Mouse (Mus musculus) natural killer cell, adult 2 months (primary cell): ENCODE measurements around the gene Pagr1a.

Source experiments
- DNase-seq, 2 experiments: peaks; one replicate each; pipeline ENCODE4 v3.0.0; 2022; ENCODE audit warnings: low spot score in 2 of 2

Pagr1a gene

DNA sequence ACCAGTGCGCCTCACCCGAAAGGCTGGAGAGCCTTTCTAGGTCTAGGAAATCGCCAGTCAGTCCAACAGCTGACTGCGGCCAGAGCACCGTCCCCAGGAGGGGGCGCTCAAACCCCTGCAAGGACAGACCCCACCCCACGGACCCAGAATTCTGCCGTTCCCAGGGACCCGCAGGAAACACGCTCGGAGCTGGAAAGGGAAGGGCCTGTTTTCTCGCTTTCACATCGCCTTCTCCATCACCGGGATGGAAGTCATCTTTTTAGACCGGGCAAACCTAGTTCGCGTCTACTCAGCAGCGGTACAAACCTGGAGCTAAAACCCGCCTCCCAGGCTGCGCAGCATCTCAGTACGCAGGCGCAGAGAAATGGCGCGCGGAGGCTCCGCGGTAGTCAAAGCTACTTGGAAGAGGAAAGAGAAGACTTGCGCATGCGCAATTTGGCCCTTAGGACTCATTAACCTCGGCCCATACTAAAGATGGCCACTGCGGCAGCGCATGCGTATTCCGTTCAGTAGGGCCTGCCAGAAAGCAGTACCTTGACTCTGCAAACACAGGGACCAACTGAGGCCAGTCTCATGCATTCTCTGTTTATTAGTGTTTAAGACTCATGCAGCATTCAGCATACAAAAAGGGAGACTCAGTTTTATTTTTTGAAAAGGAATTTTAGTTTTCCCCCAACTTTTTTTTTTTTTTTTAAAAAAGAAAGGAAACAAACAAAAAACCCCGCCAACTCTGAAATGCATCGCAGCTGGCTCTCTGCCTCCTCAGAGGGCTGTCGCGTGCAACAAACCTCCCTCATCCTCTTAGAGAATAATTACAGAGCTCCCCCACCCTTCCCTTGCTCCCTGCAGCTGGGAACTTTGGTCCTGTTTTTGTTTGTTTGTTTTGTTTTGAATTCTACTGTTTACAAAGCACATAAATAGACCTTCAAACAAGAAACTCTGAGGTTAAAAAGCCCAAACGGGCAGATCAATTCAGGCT is at the start of gene Pagr1a:
TSS of gene Pagr1a (minus strand) at position 382 of the 979 bp plus-strand sequence.
- DNase-seq, result peak; percentile 97

DNA sequence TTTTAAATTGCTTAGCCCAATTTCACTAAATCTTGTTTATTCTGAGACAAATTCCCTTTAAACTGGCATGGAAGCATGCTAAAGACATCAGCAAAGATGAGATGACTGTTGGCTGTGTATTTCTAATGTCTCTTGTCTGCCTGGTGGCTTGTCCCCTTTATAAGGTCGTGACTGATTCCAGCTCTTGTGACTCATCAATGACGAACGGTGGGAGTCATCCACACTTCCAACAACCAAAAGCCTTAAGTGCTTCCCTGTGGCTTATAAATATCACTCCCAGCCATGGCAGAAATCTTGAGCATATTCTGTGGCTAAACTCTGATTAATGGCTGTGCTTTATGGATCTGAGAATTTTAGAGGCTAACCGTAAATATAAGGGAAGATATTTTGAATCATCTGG is 49.2 kb upstream of the Pagr1a start:
- no peak for DNase-seq

DNA sequence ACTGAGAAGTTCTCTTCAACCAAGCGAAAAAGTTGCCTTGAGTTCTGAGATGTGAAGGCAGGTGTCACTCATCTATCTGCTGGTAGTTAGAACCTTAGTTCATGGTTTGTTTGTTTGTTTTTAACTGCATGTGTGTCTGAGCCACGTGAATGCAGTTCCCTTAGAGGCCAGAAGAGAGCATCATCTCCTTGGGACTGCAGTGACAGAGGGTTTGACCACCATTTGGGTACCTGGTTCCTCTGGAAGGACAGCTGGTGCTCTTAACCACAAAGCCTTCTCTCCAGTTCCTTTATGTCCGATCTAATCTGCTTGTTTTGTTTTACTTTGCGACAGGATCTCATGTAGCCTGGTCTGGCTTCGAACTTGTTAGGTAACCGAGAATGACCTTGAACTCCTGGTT is 48.4 kb upstream of the Pagr1a start:
- DNase-seq, result no peak

DNA sequence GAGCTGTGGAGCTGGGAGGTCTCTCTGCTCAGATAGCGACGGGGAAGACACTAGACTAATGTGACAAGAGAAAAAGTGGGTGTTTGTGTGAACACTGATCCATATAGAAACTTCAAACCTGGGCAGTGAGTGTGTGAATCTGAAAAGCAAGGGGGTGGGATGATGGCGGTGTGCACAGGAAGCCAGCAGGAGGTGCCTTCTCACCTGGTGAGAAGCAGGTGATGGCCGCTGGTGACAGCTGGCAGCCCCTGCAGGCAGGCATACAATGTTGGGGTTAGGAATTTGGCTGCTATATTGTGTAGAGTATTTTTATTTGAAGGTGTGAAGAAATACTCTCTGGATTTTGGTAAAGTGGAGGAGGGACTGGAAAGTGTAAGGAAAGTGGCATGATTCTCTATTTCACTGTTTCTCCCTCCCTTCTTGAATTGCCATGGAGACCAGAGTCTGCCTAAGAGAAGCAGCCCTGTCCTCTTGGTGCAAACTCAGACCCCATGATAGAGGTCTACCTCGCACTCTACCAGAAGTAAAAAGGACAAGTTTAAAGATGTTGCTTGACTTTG is 38.0 kb upstream of the Pagr1a start:
- DNase-seq, result no peak

DNA sequence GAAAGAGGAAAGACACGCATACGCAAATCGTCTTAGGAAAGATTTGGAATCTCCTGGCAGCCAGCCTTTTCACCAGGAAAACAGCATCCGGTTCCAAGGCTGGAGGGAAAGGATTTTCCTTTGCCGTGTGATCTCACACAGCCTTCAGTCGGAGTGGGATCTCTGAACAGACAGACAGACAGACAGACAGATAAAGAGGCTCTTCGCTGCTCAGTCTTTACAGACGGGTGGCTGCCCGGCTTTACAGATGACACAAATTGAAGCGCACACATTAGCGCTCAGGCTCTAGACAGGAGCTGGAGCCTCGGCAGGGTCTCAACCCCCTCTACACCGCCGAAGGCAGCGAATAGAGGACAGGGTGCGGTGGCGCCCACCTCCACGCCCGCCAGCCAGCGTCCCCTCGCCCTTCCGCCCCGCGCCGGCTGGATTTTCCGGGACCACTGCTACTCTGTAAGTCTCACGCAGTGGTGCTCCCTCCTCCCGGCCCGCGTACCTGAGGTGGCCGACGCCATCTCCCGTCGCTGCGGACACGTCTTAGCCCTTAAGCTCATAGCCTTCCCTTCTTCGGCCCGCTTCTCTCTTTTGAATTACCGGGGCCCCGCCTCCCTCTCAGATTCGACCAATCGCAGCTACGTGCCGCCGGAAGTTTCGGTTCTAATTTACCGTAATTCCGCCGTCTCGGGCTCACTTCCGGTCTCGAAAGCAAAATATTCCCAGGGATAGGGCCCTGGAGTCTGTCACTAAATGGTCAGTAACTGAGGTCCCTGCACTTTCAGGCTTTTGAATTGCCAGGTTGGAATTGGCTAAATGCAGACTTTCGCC is 24.9 kb upstream of the Pagr1a start, which contains the start of gene Kif22:
TSS of gene Kif22 (minus strand) at position 621 of the 822 bp plus-strand sequence.
- peak; percentile 83 for DNase-seq

DNA sequence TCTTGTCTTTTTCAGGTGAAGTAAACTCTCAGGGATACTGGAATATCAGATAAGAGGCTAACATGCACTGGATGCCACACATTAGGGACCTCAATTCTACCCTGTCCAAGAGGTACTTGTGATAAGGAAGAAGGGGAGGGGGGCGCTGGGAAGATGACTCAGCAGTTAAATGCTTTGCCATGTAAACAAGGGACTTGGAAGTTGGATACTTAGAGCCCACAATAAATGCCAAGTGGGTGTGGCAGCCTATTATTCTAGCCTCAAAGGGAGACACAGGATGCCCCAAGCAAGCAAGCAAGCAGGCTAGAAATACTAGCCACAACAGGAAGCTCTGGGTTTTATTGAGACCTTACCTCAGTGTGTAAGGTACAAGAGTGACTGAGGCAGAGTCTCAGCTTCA is 14.1 kb upstream of the Pagr1a start:
- no peak for DNase-seq

DNA sequence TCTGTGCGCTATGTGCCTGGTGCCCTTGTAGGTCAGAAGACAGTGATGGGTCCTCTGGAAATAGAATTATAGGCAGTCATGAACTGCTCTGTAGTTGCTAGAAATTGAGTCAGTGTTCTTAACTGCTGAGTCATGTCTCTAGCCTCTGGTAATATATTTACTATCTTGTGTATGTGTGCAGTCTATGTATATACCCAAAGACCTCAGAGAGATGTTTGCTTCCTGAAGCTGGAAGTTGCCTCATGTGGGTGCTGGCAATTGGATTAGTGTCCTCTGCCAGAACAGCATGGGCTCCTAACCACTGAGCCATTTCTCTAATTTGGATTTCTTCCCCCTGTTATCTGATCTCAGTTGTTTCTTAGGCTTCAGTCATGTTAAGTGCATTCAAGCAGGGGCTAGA is 13.0 kb upstream of the Pagr1a start:
- DNase-seq, result no peak

DNA sequence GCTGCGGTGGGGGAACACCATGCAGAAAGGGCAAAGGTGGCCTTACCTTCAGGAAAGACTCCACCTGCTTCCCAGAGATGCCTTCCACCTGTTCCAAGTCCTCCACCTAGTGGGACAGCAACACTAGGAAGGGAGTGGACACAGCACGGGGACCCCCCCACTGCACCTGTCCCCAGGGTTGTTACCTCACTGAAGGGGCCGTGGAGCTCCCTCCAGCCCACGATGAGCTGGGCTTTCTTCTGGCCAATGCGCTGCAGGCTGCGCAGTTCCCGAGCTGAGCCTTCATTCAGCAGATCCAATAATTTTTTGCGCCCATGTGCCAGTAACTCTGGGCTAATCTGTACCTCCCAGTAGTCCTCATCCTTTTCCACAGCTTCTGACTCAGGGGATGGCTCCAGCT is 10.7 kb upstream of the Pagr1a start:
- no peak for DNase-seq

DNA sequence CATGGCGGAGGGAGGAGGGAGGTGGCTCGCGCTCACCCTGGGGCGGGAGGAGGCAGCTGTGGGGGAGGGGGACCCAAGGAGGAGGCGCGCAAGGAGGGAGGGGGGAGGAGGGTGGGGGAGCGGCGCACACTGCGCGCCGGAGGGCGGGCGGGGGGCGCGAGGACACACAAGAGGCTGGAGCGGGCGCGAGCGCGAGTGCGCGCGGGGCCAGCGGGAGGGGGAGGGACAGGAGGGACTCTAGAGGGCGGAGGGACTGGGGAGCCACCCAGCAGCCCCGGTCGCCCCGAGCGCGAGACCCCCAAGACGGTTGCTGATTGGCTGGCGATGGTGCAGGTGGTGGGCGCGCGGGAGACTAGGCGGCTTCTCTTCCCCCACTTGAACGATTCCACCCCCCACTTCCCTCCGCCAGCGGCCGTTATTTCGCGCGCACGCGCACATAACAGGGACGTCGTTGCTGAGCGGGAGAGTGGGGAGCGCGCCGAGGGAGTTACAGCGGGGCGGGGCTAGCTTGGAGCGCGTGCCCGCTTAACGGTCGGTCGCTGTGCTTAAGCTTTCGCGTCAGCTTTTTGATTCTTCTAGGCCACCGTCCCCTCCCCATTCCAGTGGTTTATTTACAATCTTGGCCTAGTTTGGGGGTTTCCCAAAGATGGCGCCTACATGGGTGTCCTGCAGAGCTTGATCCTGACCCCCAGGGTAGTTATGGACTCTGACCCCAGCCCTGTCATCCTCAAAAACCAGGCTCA is 10.0 kb upstream of the Pagr1a start, which contains the start of gene Maz:
TSS of gene Maz (minus strand) at position 54 of the 743 bp plus-strand sequence.
- DNase-seq, result peak; percentile 99

DNA sequence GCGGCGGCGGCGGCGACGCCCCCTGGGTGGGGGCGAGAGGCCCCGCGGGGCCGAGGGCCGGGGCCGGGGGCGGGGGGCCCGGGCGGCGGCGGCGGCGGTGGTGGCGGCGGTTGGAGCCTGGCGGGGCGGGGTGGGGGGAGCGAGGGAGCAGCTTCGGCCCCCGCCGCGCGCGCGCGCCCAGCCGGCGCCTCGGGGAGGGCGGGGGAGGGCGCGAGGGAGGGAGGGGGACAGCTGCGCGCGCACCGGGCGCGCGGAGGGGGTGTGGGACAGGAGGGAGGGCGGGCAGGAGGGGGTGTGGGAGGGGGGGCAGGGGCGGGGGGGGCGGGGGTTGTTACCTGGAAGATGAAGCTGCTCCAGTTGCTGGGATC is 9.4 kb upstream of the Pagr1a start:
- DNase-seq, result no peak

DNA sequence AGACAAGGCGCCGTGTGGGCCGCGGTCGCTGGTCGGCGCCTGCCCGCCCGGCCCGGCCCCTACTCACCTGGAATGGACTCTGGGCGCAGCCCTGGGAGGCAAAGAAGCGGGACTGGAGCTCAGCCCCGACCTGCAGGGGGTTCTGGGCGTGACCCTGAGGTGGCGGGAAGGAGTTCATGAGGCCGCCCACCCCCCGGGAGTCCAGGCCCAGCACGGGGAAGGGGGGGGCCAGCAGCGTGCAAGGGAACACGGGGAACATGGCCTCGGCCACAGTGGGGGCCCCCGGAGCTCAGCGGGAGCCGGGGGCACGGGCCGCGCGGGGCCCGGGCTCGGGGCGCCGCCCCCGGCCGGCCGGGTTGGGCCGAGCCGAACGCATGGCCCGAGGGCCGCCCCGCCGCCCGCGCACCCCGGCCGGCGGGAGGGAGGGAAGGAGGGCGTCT is 9.0 kb upstream of the Pagr1a start:
- peak in 1 of 2 experiments; percentile 57 for DNase-seq

DNA sequence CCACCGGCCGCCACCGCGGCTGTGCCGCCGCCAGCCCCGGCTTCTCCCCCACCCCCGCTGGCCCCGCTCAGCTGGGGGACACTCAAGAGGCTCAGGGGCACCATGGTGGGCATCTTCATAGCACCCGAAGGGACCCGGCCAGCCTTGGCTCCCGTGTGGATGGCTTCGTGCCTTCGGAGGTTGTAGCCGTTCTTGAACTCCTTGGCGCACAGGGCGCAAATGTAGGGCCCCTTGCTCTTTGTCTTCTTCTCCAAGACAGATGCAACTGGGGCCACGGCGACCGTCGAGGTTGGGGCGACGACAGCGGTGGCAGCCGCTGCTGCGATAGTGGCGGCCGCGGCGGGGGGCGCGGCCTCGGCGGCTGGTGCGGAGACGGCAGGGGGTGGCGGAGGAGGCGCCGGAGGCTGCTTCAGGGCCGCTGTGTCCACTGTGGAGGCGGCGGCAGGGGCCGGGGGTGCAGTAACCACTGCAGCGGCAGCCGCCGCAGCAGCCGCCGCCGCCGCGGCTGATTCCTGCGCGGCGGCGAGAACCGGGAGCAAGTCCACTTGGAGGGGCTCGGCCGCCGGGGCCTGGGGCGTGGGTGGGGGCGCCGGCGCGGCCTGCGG is 8.5 kb upstream of the Pagr1a start:
- DNase-seq, result no peak

DNA sequence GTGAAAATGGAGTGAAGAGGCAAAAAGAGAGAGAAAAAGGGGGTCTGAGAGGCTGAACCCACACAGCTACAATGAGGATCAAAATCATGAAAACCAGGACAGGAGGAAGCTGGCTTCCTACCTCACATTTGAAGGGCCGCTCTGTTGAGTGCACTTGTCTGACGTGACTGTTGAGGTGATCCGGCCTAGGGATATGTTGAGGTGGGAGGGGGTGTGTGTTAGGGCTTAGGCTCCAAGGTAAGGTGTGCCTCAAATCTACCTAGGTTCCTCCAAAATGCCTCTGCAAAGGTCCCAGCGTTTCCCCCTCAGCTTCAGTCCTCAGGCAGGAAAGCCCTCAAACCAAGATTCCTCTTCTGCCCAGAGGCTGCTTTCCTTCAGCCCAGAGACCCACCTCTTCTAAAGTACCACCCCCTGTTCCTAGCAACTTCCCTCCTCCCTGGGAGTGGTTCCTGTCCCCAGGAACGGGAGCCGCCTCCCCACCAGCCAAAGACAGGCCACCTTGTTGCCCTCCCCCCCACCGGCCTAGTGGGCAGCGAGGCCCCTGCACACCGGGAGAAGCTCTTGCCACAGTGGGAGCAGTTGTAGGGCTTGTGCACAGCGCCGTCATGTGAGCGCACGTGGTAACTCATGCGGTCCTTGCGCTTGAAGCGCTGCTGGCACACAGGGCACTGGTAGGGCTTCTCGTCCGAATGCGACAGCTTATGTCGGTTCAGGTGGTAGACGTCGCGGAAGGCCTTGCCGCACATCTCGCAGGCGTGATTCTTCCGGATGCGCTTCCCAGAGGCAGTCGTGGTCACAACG is 7.8 kb upstream of the Pagr1a start:
- peak; percentile 79 to 85 for DNase-seq

DNA sequence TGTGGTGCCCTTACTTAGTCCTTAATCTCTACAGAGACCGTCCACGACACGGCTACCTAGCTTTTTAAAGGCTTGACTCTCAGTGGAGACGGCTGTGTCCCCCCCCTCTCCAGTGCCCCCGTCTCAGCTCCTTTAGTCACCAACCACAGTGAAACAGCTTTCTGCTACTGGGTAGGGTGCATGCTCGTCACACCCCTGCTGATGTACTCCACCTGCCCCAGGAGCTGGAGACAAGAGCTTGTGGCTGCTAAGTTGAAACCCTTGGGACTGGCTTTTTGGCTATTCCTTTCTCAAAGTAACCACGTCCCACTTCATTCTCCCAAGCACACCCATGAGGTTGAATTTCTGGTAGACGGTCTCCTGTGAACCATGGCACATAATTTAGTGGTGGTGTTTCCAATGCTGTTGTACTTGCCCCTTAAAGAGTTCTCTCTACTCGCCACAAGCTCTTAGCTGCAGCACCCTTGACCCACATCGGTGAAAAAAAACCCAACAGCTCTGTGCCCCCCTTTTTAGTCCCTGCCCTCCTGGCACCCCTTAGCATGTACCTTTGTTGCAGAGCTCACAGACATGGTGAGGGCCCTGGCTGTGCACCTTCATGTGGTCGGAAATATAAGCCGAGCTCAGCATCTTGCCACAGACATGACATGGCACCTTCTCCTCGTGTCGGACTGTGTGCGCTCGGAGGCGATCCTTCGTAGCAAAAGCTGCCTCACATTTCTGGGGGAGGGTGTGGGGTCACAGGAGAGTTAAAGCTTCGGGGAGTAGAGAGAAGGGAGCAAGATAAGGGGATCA is 6.9 kb upstream of the Pagr1a start:
- peak; percentile 50 for DNase-seq

DNA sequence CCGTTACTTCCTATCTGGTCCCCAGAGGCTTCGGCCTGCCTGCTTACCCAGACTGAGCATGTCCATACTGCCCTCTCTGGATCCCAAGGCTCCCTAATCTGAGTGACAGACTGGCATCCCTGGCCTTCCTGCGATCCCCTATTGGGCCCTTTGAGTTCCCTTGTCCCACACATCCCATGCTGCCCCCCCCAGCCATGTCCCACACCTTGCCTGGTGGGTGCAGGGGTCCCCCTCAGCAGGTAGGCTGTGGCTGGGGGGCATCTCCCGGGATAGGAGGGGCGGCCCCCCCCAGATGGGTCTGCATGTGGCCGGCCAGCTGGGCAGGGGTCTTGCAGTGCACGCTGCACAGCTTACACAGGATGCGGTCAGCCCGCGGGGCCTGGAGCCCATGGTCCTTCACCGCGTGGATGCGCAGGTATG is 6.1 kb upstream of the Pagr1a start:
- no peak for DNase-seq

DNA sequence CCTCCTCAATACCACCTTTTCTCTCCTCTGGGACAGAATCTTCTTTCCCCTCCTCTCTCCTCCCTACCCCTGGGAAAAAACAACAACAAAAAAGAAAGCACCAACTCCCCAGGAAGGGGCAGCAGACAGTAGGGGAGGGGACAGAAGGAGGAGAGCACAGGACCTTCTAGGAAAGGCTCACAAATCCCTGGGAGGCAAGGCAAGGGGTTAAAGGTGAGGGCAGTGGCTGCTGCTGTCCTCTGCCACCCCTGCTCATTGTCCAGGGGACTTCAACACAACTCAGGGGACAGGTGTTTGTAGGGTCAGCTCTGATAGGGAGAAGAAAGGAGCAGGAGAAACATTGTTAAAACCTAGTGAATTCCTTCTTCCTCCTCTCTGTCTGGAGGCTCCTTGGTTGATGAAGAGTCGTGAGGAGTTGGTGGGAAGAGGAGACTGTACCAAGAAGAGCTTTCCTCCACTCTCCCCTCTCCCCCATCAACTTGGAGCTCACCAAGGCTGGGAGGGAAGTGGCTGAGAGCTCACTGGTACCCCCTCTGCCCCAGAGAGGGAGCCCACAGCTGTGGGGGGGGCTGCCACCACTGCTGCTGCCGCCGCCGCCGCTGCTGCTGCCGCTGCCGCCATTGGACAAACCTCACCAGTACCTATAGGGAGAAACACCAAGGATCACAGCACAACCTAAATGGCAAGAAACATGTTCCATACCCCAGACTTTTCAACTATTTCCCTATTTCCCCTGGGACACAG is 5.5 kb upstream of the Pagr1a start:
- DNase-seq, result no peak

DNA sequence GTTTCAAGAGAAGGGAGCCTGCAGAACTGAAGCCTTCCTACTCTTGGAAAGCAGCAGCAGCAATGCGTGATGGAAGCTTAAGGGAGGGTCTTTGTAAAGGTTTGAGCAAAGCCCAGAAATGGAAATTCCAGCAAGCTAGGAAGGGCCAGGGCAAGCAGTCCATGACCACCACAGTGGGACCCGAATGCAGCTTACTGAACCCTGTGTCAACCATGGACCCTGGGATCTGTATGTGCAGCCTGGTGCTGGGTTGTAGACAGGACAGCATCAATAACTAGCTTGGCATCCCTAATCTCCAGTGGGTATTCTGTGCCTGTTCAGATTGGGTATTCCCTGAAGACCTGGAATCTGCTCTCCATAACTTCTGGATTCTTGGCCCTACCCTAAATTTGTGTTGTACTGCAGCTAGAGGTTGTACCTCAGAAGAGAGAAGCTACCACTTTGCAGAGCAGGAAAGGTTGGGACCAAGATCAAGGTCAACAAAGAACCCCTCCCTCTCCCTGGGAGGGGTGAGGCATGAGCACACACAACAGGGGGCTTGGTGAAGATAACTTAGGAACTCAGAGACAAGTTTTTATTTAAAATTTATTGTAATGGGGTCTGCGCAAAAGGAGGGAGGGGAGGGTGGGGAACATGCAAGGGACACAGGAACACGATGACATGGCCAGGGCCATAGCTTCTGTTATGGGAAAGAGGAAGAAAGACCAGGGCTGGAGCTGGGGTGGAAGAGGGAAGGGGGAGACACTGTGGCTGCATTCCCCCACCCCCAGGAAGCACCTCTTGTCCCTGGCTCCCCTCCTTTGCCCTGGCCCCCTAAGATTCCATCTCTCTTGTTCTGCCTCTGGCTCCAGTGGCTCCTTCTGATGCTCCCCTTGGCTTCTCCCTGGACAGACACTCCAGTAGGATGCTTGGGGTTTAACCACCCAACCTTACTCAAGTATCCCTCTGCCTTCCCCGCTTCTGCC is 4.7 kb upstream of the Pagr1a start:
- DNase-seq, result no peak
